Mouse (Mus musculus): Measurements from ENCODE around the gene Exosc9.

DNA sequence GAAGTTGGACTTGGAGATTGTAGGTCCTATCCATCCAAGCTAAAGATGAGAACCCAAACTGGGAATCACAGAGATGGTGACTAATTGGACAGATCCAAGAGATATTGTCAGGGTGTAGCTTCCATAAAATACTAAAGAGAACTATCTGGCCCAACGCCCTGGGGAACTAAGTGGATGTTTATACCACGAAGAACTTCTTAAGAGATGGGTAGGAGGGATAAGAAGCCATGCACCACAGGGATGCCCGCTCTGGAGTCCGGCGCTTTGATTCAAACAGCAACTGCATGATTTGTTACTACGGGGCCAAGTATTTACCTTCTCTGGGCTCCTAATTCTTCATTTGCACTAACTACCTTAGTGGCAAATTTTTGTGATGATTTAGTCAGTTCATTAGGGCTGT, 60.3 kb downstream of the Exosc9 start:
- no peak for TF ChIP-seq CTCF (IDR thresholded peaks at IDR 0.05; ENCODE audit: extremely low read depth, insufficient read depth, low read length)
- no peak for TF ChIP-seq POLR2A (IDR thresholded peaks at IDR 0.05; ENCODE audit: extremely low read depth, insufficient read depth, low read length)

Data from cortical plate, adult 2 months (tissue).